Mouse (Mus musculus) heart, postnatal 0 days (tissue): ENCODE data around the gene Fcho2.

ENCODE experiments used
- CTCF ChIP-seq: IDR thresholded peaks from 2 replicates; pipeline ENCODE4 v1.5.1; 2016; ENCODE audit warnings: antibody characterized with exemption, control low read depth, low read depth
- EP300 ChIP-seq: IDR thresholded peaks from 2 replicates; pipeline ENCODE4 v1.6.1; 2016; ENCODE audit warnings: antibody characterized with exemption, low read depth

GRCm38 (mm10) chr13:98733292-98733691 is 82.0 kb downstream of the Fcho2 start:
- no peak for TF ChIP-seq CTCF
- no peak for TF ChIP-seq EP300
